Mouse (Mus musculus) hindbrain, embryonic 11.5 days (tissue): ENCODE results near the gene 0610030E20Rik. TPM values are rescaled to one million over a fixed set of nuclear protein-coding genes. Genes with fewer than 3 reads are reported as not detected.
A peak's percentile ranks its signal among the peaks of the same experiment; 100 is the strongest.

ENCODE experiments used
- ATAC-seq: fragments of 200-750 bp; cut with Nextera tagmentation; 2 replicates; pipeline ENCODE4 v1.8.0; 2017; ENCODE audit warnings: mild to moderate bottlenecking, moderate TSS enrichment, moderate library complexity; ENCODE audit not compliant: low FRiP score
- DNase-seq: peaks from one replicate; pipeline ENCODE4 v3.0.0-alpha.2; 2015; ENCODE audit warnings: low spot score
- H3K27ac ChIP-seq: fragments of 300-500 bp; sonication (generic); 2 replicates; pipeline ENCODE4 v1.5.1; 2014; ENCODE audit warnings: mild to moderate bottlenecking, low read depth, low read length
- H3K27me3 ChIP-seq: fragments of 300-500 bp; sonication (generic); 2 replicates; pipeline ENCODE4 v1.6.1; 2014; ENCODE audit warnings: mild to moderate bottlenecking, low read length, moderate library complexity, mixed read lengths; ENCODE audit not compliant: control insufficient read depth, insufficient read depth
- H3K36me3 ChIP-seq: fragments of 300-500 bp; sonication (generic); 2 replicates; pipeline ENCODE4 v1.6.1; 2014; ENCODE audit warnings: mild to moderate bottlenecking, low read length, moderate library complexity, mixed read lengths; ENCODE audit not compliant: control insufficient read depth, insufficient read depth
- H3K4me1 ChIP-seq: fragments of 300-500 bp; sonication (generic); replicated peaks from 2 replicates; pipeline ENCODE4 v1.6.1; 2014; ENCODE audit warnings: low read length, mixed read lengths; ENCODE audit not compliant: control insufficient read depth, insufficient read depth
- H3K4me2 ChIP-seq: fragments of 300-500 bp; sonication (generic); replicated peaks from 2 replicates; pipeline ENCODE4 v1.6.1; 2014; ENCODE audit warnings: mild to moderate bottlenecking, low read depth, low read length
- H3K4me3 ChIP-seq: fragments of 300-500 bp; sonication (generic); 2 replicates; pipeline ENCODE4 v1.5.1; 2014; ENCODE audit warnings: low read depth, low read length
- H3K9ac ChIP-seq: fragments of 300-500 bp; sonication (generic); 2 replicates; pipeline ENCODE4 v1.6.1; 2014; ENCODE audit warnings: low read depth, low read length
- H3K9me3 ChIP-seq: fragments of 300-500 bp; sonication (generic); 2 replicates; pipeline ENCODE4 v1.6.1; 2016; ENCODE audit warnings: low read length; ENCODE audit not compliant: control insufficient read depth
- WGBS: fragments of 180-500 bp; shearing (Covaris S2); extraction: QIAGEN DNeasy Blood & Tissue Kit; methylation state at CpG from one replicate; pipeline ENCODE4 v1.1.7; 2014; 5-methylcytosine and 5-hydroxymethylcytosine counted together
- polyA plus RNA-seq: library from polyadenylated mRNA; unstranded; fragments of >200 nt; fragmentation: Nextera tagmentation; extraction: Ambion mirVana; gene quantifications from 2 replicates; pipeline ENCODE4 v1.2.1, GENCODE M21; 2014

0610030E20Rik gene
- polyA plus RNA-seq, 1 experiment from 2014 or later = 28.4 TPM

DNA sequence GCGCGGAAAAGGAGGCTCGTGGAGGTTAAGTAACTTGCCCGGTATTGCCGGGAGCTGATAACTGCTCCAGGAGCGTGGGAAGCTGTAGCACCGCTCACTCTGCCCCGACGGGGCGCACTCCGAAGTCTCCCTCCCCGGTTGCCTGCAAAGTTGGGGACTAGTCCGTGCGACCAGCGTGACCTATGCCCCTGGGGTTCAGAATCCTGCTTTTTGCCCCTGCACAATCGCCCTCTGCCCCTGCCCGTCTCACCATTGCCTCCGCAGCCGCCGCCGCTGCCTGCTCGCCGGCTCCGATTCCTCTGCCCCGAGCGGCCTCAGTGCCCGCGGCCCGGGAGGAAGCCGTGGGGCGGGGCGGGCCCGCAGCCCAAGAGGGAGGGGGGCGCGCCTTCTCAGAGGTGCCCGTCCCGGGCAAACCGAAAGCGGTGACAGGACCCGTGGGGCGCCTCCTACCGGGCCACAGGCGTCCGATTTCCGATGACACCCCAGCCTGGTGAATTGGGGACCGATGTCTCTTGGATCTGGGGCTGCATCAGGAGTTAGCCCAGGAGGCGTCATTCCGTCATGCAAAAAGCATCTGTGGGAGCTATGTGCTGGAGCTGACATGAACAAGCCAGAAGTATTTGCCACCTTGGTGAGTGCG lies 33.1 kb downstream of the 0610030E20Rik start, which contains the start of gene Vamp5:
Gene Vamp5 (minus strand): TSS at position 338 of the 640 bp plus-strand sequence.
- 2% methylated on average over 40 of the region's 49 CpGs for WGBS
- Histone ChIP-seq H3K36me3 (no peaks in the 10 kb centered on the region), H3K4me3 (peak within 1 kb of the TSS; percentile 41), H3K4me2 (peak within 1 kb of the TSS; percentile 58), H3K4me1 (0 out of 2 replicates have a peak, but pooled peaks cover 2% of the 10 kb centered on the region), H3K9me3 (no peaks in the 10 kb centered on the region), H3K9ac (peak within 1 kb of the TSS; percentile 49), H3K27ac (peak within 1 kb of the TSS; percentile 10; the same call in 1 of the 2 replicates), H3K27me3 (peaks cover 19% of the 10 kb centered on the region)
- ATAC-seq = peak; percentile 66; the same call in 1 of the 2 replicates
- peak; percentile 59 for DNase-seq

DNA sequence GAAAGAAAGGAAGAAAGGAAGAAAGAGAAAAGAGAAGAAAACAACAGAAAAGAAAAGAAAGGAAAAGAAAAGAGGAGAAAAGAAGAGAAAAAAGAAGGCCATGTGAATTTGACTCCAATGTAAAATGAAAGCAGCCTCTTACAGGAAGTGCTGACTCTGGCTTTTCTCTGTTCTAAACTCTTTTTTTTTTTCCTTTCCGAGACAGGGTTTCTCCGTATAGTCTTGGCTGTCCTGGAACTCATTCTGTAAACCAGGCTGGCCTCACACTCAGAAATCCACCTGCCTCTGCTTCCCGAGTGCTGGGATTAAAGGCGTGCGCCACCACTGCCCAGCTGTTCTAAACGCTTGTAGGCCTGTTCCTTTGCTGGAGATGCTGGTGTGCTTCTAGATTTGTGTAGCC lies 35.4 kb downstream of the 0610030E20Rik start:
- WGBS = 89% methylated on average over 6 of the region's 6 CpGs

DNA sequence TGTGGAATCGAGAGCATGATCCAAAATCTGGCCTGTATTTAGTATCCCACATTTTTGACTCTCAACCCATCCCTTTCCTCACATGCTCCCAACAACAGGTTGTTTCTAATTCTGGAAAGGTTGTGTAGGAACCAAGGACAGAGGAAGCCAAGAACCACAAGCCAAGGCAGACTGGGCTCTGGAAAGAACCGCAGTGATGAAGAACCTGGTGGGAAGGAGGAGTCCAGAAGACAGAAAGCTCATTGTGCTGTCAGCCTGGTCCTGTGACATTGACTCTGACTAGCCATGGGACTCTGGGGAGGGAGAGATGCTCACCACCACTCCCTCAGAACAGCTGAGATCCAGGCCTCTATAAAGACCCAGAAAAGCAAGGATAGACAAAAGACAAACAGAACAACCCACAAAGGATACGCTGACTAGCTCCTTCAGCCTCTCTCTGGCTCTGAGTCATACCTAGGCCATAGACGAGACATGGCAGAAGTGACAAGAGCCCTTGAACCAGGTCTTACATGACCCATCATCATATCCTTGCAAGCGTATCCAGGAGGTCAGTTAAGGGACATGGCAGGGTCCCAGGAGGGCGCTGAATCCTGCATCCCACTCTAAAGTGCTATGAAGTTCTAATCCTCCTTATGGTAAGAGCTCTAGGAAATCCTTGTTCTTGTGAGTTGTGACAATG lies 36.2 kb downstream of the 0610030E20Rik start:
- H3K27me3 ChIP-seq = peaks cover 19% of the 10 kb centered on the region
- no peak overlapping the region for H3K9ac ChIP-seq
- no peaks in the 10 kb centered on the region for H3K36me3 ChIP-seq
- H3K4me2 ChIP-seq = no peak overlapping the region
- 0 out of 2 replicates have a peak, but pooled peaks cover 2% of the 10 kb centered on the region for H3K4me1 ChIP-seq
- ATAC-seq (no peak), DNase-seq (no peak)
- no peak overlapping the region for H3K4me3 ChIP-seq
- WGBS = 84% methylated on average over 6 of the region's 6 CpGs
- no peaks in the 10 kb centered on the region for H3K9me3 ChIP-seq
- no peak overlapping the region for H3K27ac ChIP-seq

More for the DNA sequence above, 35.4 kb downstream of the 0610030E20Rik start:
- Histone ChIP-seq H3K9ac (no peak overlapping the region), H3K4me3 (no peak overlapping the region), H3K36me3 (no peaks in the 10 kb centered on the region), H3K4me2 (no peak overlapping the region), H3K9me3 (no peaks in the 10 kb centered on the region), H3K4me1 (0 out of 2 replicates have a peak, but pooled peaks cover 2% of the 10 kb centered on the region), H3K27me3 (peaks cover 19% of the 10 kb centered on the region), H3K27ac (no peak overlapping the region)
- ATAC-seq (no peak), DNase-seq (no peak)

DNA sequence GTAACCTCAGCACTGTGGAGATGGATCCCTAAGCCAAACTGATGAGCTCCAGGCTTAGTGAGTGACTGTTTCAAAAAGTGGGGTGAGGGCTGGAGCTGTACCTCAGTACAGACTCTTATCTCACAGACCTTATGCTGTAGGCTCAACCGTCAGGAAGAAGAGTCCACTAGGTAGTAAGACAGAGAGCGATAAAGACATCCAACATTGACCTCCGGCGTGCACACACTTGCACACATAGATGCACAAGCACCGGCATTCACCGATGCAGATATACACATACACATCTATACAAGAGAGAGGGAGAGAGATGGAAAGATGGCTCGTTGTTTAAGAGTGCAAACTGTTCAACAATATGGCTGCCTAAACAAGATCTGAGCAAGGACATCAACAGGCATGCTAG lies 36.8 kb downstream of the 0610030E20Rik start:
- no peak overlapping the region for H3K4me2 ChIP-seq
- no peak overlapping the region for H3K4me3 ChIP-seq
- DNase-seq (no peak), ATAC-seq (no peak)
- no peak overlapping the region for H3K9ac ChIP-seq
- H3K4me1 ChIP-seq = 0 out of 2 replicates have a peak, but pooled peaks cover 2% of the 10 kb centered on the region
- 95% methylated on average over 7 of the region's 7 CpGs for WGBS
- peaks cover 17% of the 10 kb centered on the region for H3K27me3 ChIP-seq
- H3K27ac ChIP-seq = no peak overlapping the region
- no peaks in the 10 kb centered on the region for H3K36me3 ChIP-seq
- H3K9me3 ChIP-seq = no peaks in the 10 kb centered on the region

DNA sequence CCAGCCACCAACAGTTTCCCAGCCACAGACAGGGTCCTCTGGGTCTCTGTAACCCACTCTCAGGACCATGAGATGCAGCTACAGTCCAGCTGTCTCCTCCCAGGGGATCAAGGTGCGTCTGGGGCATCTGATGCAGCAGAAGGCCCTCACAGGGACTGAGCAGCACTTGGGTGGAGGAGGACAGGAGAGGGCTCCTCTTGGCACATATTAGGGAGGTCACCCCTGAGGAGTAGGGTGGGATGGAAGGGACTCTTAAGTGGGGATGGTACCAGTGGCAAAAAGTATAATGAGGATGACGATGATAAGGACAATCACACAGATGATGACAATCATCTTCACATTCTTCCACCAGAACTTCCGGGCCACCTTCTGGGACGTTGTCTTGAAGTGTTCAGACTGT lies 38.1 kb downstream of the 0610030E20Rik start:
- Histone ChIP-seq H3K9me3 (no peaks in the 10 kb centered on the region), H3K4me2 (no peak overlapping the region), H3K4me1 (peaks cover under 1% of the 10 kb centered on the region; the same call in 1 of the 2 replicates), H3K27ac (no peak overlapping the region), H3K27me3 (peaks cover 5% of the 10 kb centered on the region), H3K9ac (no peak overlapping the region), H3K4me3 (no peak overlapping the region), H3K36me3 (no peaks in the 10 kb centered on the region)
- ATAC-seq (no peak), DNase-seq (no peak)
- 87% methylated on average over 4 of the region's 4 CpGs for WGBS

DNA sequence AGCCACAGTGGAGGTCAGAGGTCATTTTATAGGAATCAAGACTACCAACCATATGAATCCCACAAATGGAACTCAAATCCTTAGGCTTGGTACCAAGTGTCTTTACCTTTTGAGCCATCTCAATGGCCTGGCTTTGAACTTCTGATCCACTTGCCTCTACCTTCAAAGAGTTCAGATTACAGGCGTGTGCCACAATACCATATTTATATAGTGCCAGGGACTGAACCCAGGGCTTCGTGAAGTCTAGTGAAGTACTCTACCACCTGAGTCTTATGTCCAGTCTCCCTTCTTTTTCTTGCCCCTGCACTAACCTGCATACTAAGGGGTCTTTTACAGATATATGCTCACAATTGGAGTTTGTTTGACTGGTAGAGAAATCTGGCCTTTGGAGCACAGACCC lies 39.4 kb downstream of the 0610030E20Rik start:
- Histone ChIP-seq H3K9ac (no peak overlapping the region), H3K4me2 (no peak overlapping the region), H3K4me1 (peaks cover 3% of the 10 kb centered on the region; the same call in 1 of the 2 replicates), H3K27me3 (peaks cover 7% of the 10 kb centered on the region; the same call in 1 of the 2 replicates), H3K27ac (no peak overlapping the region), H3K36me3 (no peaks in the 10 kb centered on the region), H3K4me3 (no peak overlapping the region), H3K9me3 (no peaks in the 10 kb centered on the region)
- 95% methylated on average over 2 of the region's 2 CpGs for WGBS
- ATAC-seq (no peak), DNase-seq (no peak)

DNA sequence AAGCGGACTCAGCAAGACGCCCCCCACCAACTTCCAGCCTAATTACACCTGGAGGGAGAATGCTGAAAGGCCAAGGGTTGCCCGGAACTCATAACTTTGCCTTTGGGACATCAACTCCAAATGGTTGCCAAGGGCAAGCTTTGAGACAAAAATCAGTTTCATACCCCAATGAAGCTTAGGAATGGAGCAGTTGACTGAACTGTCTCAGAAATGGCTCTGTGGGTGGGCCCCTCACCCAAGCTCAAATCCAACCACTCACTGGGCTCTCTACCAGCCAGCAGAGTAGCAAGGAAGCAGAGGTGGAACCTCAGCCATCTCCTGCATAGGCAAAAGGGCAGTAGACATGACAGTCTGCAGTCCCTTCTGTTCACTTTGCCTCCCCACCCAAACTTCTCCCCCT lies 40.7 kb downstream of the 0610030E20Rik start:
- DNase-seq = no peak
- H3K4me1 ChIP-seq = peaks cover 3% of the 10 kb centered on the region; the same call in 1 of the 2 replicates
- H3K9me3 ChIP-seq = no peaks in the 10 kb centered on the region
- no peak overlapping the region for H3K9ac ChIP-seq
- H3K4me3 ChIP-seq = no peak overlapping the region
- H3K27ac ChIP-seq = no peak overlapping the region
- H3K36me3 ChIP-seq = no peaks in the 10 kb centered on the region
- H3K4me2 ChIP-seq = no peak overlapping the region
- peaks cover 7% of the 10 kb centered on the region; the same call in 1 of the 2 replicates for H3K27me3 ChIP-seq
- no peak for ATAC-seq
- 75% methylated on average over 3 of the region's 3 CpGs for WGBS

DNA sequence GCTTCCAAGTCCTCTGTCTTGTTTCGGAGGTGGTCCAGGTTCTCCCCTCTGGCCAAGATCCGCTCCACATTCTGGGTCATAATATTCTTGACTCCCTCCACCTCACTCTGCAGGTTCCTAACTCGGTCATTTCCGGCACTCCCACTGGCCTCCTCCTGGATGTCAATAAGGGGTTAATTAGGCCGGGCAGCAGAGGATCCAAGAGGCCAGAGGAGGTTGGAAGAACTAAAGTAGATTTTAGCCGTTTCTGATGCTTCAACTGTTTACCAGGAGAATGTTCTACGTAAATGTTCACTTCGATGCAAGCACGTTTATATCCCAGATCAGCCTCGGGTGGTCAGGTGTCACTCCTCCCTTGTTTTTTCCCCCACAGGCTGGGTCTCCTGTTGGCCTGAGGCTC lies 41.1 kb downstream of the 0610030E20Rik start:
- Histone ChIP-seq H3K27ac (no peak overlapping the region), H3K4me2 (no peak overlapping the region), H3K4me1 (peaks cover 3% of the 10 kb centered on the region; the same call in 1 of the 2 replicates), H3K27me3 (peaks cover 7% of the 10 kb centered on the region; the same call in 1 of the 2 replicates), H3K9me3 (no peaks in the 10 kb centered on the region), H3K36me3 (no peaks in the 10 kb centered on the region), H3K4me3 (no peak overlapping the region), H3K9ac (no peak overlapping the region)
- WGBS = 76% methylated on average over 10 of the region's 10 CpGs
- ATAC-seq (no peak), DNase-seq (no peak)
